Mouse (Mus musculus): ENCODE measurements around the gene 2810408A11Rik. TPM values are rescaled to one million over a fixed set of nuclear protein-coding genes. Genes with fewer than 3 reads are reported as not detected.
"Not testable (repeated sequence)": the region's sequence is repeated elsewhere in the genome, so short reads cannot be mapped to it uniquely, and the experiment has no call there.

2810408A11Rik gene
- total and polyA plus RNA-seq, 2 experiments from 2014 or later, result 3.9 to 6.3 TPM

DNA sequence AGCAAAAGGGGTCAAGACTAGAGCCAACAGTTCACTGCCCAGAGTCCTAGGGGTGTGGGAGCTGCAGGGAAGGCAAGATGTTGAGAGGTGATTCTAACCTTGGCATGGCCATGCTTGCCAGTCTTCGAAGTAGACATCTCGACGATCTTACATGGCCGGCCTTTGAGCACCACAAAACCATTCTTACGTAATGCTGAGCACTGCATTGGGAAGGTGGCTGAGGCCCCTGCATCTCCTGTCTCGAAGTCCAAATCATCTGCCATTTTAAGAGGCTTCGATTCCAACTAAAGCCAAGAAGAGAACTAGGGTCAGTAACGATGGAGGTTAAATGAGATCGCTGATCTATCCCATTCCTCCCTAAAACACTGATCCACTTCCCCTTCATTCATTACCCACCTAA is 18.3 kb upstream of the 2810408A11Rik start:
- Histone ChIP-seq H3K9ac (replicated peaks; ENCODE audit: low read depth, low read length) (peak overlapping the region; percentile 93; the same call in 1 of the 2 replicates), H3K4me1 (ENCODE audit: control insufficient read depth, insufficient read depth) (peaks cover 20% of the 10 kb centered on the region), H3K36me3 (replicated peaks; ENCODE audit: control insufficient read depth, insufficient read depth, low read length) (peaks cover 43% of the 10 kb centered on the region), H3K4me2 (ENCODE audit: low read depth, low read length) (peak overlapping the region; percentile 99), H3K27ac (ENCODE audit: low read depth) (peak overlapping the region; percentile 99), H3K27me3 (ENCODE audit: control insufficient read depth, insufficient read depth, low read length) (no peaks in the 10 kb centered on the region), H3K9me3 (replicated peaks; ENCODE audit: control insufficient read depth, low read length) (no peaks in the 10 kb centered on the region), H3K4me3 (ENCODE audit: low read depth, low read length) (peak overlapping the region; percentile 87)
- ATAC-seq (ENCODE audit: insufficient read depth, low read depth) (no peak), DNase-seq (ENCODE audit: low spot score) (no peak)
- 78% methylated on average over 9 of the region's 9 CpGs for WGBS
- TF ChIP-seq EP300 (IDR thresholded peaks at IDR 0.05; ENCODE audit: low read depth) (no peak), CTCF (IDR thresholded peaks at IDR 0.05; ENCODE audit: low read depth) (no peak)

DNA sequence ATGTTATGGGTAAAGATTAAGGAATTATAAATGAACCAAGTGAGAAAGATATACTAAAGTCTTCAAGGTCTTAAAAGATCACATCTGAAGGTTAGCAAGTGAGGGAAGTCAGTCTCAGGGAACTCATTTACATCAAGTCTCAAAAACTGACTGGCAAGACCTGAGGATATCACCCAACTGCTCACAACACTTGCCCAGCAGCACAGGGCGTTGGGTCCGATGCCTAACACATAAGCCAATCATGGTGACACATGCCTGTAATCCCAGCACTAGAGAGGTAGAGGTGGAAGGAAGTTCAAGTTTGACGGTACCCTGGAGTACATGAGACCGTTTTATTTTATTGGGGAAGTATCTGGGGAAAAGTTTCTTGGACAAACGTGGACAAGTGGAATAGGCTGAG is 17.3 kb upstream of the 2810408A11Rik start:
- TF ChIP-seq CTCF (IDR thresholded peaks at IDR 0.05; ENCODE audit: low read depth) (no peak), EP300 (IDR thresholded peaks at IDR 0.05; ENCODE audit: low read depth) (no peak)
- Histone ChIP-seq H3K9ac (replicated peaks; ENCODE audit: low read depth, low read length) (no peak overlapping the region), H3K27me3 (ENCODE audit: control insufficient read depth, insufficient read depth, low read length) (no peaks in the 10 kb centered on the region), H3K4me2 (ENCODE audit: low read depth, low read length) (no peak overlapping the region), H3K36me3 (replicated peaks; ENCODE audit: control insufficient read depth, insufficient read depth, low read length) (peaks cover 43% of the 10 kb centered on the region), H3K4me1 (ENCODE audit: control insufficient read depth, insufficient read depth) (peaks cover 24% of the 10 kb centered on the region), H3K4me3 (ENCODE audit: low read depth, low read length) (no peak overlapping the region), H3K27ac (ENCODE audit: low read depth) (no peak overlapping the region), H3K9me3 (replicated peaks; ENCODE audit: control insufficient read depth, low read length) (no peaks in the 10 kb centered on the region)
- no peak for DNase-seq (ENCODE audit: low spot score)
- ATAC-seq (ENCODE audit: insufficient read depth, low read depth), result no peak
- WGBS, result 79% methylated on average over 5 of the region's 5 CpGs

DNA sequence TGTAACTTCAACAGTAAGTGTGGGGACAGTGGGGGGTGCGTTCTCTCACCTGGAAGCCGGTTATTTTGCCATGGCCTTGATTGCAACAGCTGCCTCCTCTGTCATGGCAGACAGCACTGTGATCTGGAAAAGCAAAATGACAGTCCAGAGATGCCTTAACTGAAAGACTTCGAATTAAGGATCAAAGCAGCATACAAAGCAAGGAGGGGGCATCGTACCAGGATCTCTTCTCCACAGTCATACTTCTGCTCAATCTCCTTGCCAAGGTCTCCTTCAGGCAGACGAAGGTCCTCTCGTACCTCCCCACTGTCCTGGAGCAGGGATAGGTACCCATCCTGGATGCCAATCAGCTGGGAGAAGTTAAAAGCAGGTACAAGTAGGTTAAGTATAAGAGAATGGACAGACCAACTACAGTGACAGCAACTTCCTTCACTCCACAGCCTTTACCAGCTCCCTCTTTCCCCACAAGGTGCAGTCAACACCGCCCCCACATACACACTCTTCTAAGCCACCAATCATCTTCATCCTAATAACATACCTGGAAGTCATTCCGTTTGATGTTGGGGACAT is 16.7 kb upstream of the 2810408A11Rik start:
- Histone ChIP-seq H3K9me3 (replicated peaks; ENCODE audit: control insufficient read depth, low read length) (no peaks in the 10 kb centered on the region), H3K4me2 (ENCODE audit: low read depth, low read length) (no peak overlapping the region), H3K4me1 (ENCODE audit: control insufficient read depth, insufficient read depth) (peaks cover 24% of the 10 kb centered on the region), H3K27ac (ENCODE audit: low read depth) (no peak overlapping the region), H3K9ac (replicated peaks; ENCODE audit: low read depth, low read length) (no peak overlapping the region), H3K27me3 (ENCODE audit: control insufficient read depth, insufficient read depth, low read length) (no peaks in the 10 kb centered on the region), H3K36me3 (replicated peaks; ENCODE audit: control insufficient read depth, insufficient read depth, low read length) (peaks cover 46% of the 10 kb centered on the region), H3K4me3 (ENCODE audit: low read depth, low read length) (no peak overlapping the region)
- 80% methylated on average over 8 of the region's 8 CpGs for WGBS
- DNase-seq (ENCODE audit: low spot score), result no peak
- TF ChIP-seq CTCF (IDR thresholded peaks at IDR 0.05; ENCODE audit: low read depth) (no peak), EP300 (IDR thresholded peaks at IDR 0.05; ENCODE audit: low read depth) (no peak)
- ATAC-seq (ENCODE audit: insufficient read depth, low read depth), result no peak

DNA sequence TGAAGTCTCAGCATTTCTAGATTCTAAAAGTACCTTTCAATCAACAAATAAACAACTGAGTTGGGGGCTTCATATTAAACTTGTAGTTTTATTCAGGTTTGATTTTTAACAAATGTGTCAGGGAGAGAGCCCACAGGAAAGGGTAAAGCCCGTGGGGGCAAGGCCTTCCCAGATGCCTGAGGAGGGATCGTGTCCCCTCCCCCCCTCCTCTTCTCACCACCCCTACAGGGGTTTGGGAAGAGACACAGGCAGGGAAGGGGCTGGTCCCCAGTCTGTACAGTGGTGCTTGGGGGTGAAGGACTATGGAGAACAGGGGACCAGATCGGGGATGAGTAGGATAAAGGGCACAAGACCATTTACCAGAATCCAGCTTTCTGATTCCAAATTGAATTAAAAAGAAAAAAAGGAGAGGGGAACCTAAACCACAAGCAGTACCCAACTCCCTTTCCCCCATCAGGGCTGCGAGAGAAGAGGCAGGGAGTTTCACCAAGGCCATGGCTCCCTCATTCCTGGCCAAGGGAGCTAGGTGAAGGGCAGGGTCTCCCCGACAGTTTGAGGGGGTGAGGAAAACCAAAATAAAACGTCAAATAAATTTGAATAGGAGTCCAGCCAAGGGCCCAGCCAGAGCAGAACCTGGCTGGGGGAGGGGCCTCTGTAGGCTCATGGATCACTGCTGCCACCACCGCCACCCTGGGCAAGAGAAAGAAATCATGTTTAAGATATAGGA is 16.0 kb upstream of the 2810408A11Rik start:
- not testable (repeated sequence) for DNase-seq (ENCODE audit: low spot score); H3K9me3 ChIP-seq (replicated peaks; ENCODE audit: control insufficient read depth, low read length); H3K4me2 ChIP-seq (ENCODE audit: low read depth, low read length); H3K9ac ChIP-seq (replicated peaks; ENCODE audit: low read depth, low read length); H3K27me3 ChIP-seq (ENCODE audit: control insufficient read depth, insufficient read depth, low read length); H3K27ac ChIP-seq (ENCODE audit: low read depth); ATAC-seq (ENCODE audit: insufficient read depth, low read depth); H3K4me3 ChIP-seq (ENCODE audit: low read depth, low read length)
- WGBS, result 53% methylated on average over 7 of the region's 7 CpGs
- peaks cover 24% of the 10 kb centered on the region for H3K4me1 ChIP-seq (ENCODE audit: control insufficient read depth, insufficient read depth)
- H3K36me3 ChIP-seq (replicated peaks; ENCODE audit: control insufficient read depth, insufficient read depth, low read length), result peaks cover 52% of the 10 kb centered on the region

- TF ChIP-seq CTCF (IDR thresholded peaks at IDR 0.05; ENCODE audit: low read depth), result no peak
- TF ChIP-seq EP300 (IDR thresholded peaks at IDR 0.05; ENCODE audit: low read depth), result no peak
- Histone ChIP-seq H3K27ac (ENCODE audit: low read depth) (no peak overlapping the region), H3K9ac (replicated peaks; ENCODE audit: low read depth, low read length) (no peak overlapping the region), H3K27me3 (ENCODE audit: control insufficient read depth, insufficient read depth, low read length) (no peaks in the 10 kb centered on the region), H3K4me1 (ENCODE audit: control insufficient read depth, insufficient read depth) (peaks cover 24% of the 10 kb centered on the region), H3K9me3 (replicated peaks; ENCODE audit: control insufficient read depth, low read length) (no peaks in the 10 kb centered on the region), H3K4me3 (ENCODE audit: low read depth, low read length) (no peak overlapping the region), H3K36me3 (replicated peaks; ENCODE audit: control insufficient read depth, insufficient read depth, low read length) (peaks cover 61% of the 10 kb centered on the region), H3K4me2 (ENCODE audit: low read depth, low read length) (no peak overlapping the region)
- DNase-seq (ENCODE audit: low spot score), result no peak
- no peak for ATAC-seq (ENCODE audit: insufficient read depth, low read depth)
- 50% methylated on average over 5 of the region's 5 CpGs for WGBS
These were observed 15.2 kb upstream of the 2810408A11Rik start for GRCm38 (mm10) chr11:69915667-69916627.
